ENCODE assay signal across 8 mouse cellular contexts in the genomic region with DNA sequence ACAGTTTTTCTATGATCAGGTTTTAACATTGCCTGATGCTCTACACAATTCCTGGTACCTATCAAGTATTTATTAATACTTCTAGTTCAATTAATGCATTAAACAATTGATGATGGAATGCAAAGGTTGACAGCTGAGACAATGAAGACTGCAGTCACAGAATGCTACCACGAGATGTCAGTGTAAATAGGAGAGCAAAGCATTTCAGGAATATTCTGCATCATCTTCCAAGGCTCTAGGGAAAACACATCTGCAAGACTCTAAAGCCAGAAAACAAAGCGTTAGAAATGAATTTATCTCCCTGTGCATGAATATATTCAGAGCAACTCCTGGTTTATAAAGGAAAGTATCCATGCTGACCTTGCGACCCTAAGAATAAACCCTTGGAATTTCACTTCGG.
A peak's percentile ranks its signal among the peaks of the same experiment; 100 is the strongest.
DNase-seq lines count a peak whose midpoint lies in the region; ATAC-seq lines count a peak whose summit lies in the region.
"Had no signal": no experiment of that assay in that cellular context is flagged by ENCODE, and none has a peak within 500 bp of the region (broad histone marks: within the 10 kb centered on the region; RNA-seq: fewer than 3 reads in every experiment).

No protein-coding gene starts in this region.

- no peaks in the 10 kb centered on the region for H3K9me3 ChIP-seq in heart, embryonic 13.5 days
- H3K9me3 ChIP-seq in heart, embryonic 12.5 days (replicated peaks), result no peaks in the 10 kb centered on the region
- H3K9me3 ChIP-seq: liver, embryonic 15.5 days had no signal

- H3K27me3 ChIP-seq in heart, embryonic 13.5 days (replicated peaks), result no peaks in the 10 kb centered on the region
- no peaks in the 10 kb centered on the region for H3K27me3 ChIP-seq in heart, embryonic 12.5 days (replicated peaks)
- H3K27me3 ChIP-seq: liver, embryonic 15.5 days had no signal

- H3K4me3 ChIP-seq in heart, embryonic 13.5 days, result no peak overlapping the region
- H3K4me3 ChIP-seq in heart, embryonic 12.5 days, result no peak overlapping the region
- H3K4me3 ChIP-seq: liver, embryonic 15.5 days had no signal

- DNase-seq in 416B (ENCODE audit: low read depth), result peak; percentile 21
- peak; percentile 50 for DNase-seq in Muller cell, postnatal 12 days (ENCODE audit: inconsistent ontology term)
- DNase-seq in kidney, postnatal 14 days, result peak; percentile 46
- no peak for DNase-seq in B cell, adult 2 months
- no peak for DNase-seq in cerebellum, adult 18-20 months

- H3K9ac ChIP-seq in heart, embryonic 13.5 days, result no peak overlapping the region
- H3K9ac ChIP-seq in heart, embryonic 12.5 days, result no peak overlapping the region
- H3K9ac ChIP-seq: liver, embryonic 15.5 days had no signal

- no peak for ATAC-seq in heart, embryonic 13.5 days (ENCODE audit: extremely low read depth, insufficient number of reproducible peaks, low FRiP score, low TSS enrichment)
- no peak for ATAC-seq in heart, embryonic 12.5 days (ENCODE audit: insufficient number of reproducible peaks, low FRiP score)

- 53% methylated on average over 4 of the region's 4 CpGs for WGBS in heart, embryonic 13.5 days
- WGBS in heart, embryonic 12.5 days, result 58% methylated on average over 4 of the region's 4 CpGs

- 0 out of 2 replicates have a peak overlapping the region, but pooled peaks have one; percentile 46 for H3K27ac ChIP-seq in heart, embryonic 13.5 days (replicated peaks)
- no peak overlapping the region for H3K27ac ChIP-seq in heart, embryonic 12.5 days (ENCODE audit: poor library complexity, severe bottlenecking)
- H3K27ac ChIP-seq: liver, embryonic 15.5 days had no signal

- peaks cover 31% of the 10 kb centered on the region for H3K4me1 ChIP-seq in heart, embryonic 13.5 days
- H3K4me1 ChIP-seq in heart, embryonic 12.5 days (replicated peaks), result peaks cover 37% of the 10 kb centered on the region
- H3K4me1 ChIP-seq: liver, embryonic 15.5 days had no signal

- H3K4me2 ChIP-seq in heart, embryonic 13.5 days, result peak overlapping the region; percentile 9; the same call in 1 of the 2 replicates
- H3K4me2 ChIP-seq in heart, embryonic 12.5 days, result no peak overlapping the region
- H3K4me2 ChIP-seq: liver, embryonic 15.5 days had no signal

- H3K36me3 ChIP-seq in heart, embryonic 13.5 days, result no peaks in the 10 kb centered on the region
- no peaks in the 10 kb centered on the region for H3K36me3 ChIP-seq in heart, embryonic 12.5 days
- H3K36me3 ChIP-seq: liver, embryonic 15.5 days had no signal

Comparison
In these comparisons a context has a peak if more than half of its experiments do, and no peak if none do; other contexts are left out.
1. DNase-seq: peak in 416B (single experiment), Muller cell, postnatal 12 days (single experiment) and kidney, postnatal 14 days (single experiment); none in B cell, adult 2 months (0 of 2) and cerebellum, adult 18-20 months (0 of 2).